In the genomic region with DNA sequence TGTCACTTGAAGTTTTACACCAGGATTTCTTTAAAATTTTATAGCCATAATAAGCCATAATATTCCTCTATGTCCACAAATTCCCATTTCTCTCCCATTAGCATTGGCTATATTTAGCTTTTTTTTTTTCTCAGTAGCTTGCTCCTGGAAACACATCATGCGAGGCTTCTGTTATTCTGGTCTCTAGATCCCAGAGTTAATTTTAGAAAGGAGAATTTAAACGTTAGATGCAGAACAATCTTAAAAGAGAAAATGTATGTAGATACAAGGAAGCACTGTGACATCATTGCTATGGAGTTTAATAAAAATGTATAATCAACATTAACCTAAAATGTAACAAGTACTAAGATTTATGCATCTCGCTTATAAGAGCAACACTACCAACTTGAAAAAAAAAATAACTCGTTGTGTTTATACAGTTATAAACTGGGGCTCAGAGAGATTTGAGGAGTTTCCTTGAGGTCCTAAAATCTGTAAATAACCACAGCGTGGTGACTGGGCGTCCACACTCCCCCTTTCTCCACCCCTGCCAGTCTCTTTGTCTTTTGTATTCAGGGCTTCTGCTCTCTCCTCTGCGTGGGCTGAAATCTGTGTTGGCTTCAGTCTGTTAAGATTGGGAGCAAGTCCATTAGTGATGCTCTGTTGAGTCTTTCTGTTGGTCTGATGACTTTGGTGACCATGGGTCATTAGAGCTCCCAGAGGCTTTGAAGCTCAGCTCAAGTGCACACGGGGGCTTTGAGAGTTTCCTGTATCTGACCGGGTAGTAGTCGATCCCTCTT, we compare ENCODE assay signal across 11 mouse cellular contexts.
DNase-seq lines count a peak whose midpoint lies in the region; ATAC-seq and TF ChIP-seq lines count a peak whose summit lies in the region.
"Had no signal": no experiment of that assay in that cellular context is flagged by ENCODE, and none has a peak within 500 bp of the region (broad histone marks: within the 10 kb centered on the region; RNA-seq: fewer than 3 reads in every experiment).

No protein-coding gene starts in this region.

- no peak overlapping the region for H3K4me3 ChIP-seq in cortical plate, adult 2 months (ENCODE audit: insufficient read depth, low read length)
- H3K4me3 ChIP-seq in hindbrain, embryonic 11.5 days (ENCODE audit: low read depth, low read length), result no peak overlapping the region
- H3K4me3 ChIP-seq in midbrain, postnatal 0 days (ENCODE audit: low read depth, low read length), result no peak overlapping the region

- TF ChIP-seq POLR2A in cortical plate, adult 2 months (IDR thresholded peaks at IDR 0.05; ENCODE audit: extremely low read depth, insufficient read depth, low read length), result no peak

- no peaks in the 10 kb centered on the region for H3K9me3 ChIP-seq in hindbrain, embryonic 11.5 days (ENCODE audit: control insufficient read depth, low read length)
- no peaks in the 10 kb centered on the region for H3K9me3 ChIP-seq in midbrain, postnatal 0 days (ENCODE audit: low read length)

- 0 out of 2 replicates have a peak overlapping the region, but pooled peaks have one; percentile 65 for H3K27ac ChIP-seq in cortical plate, adult 2 months (ENCODE audit: insufficient read depth, low read length)
- H3K27ac ChIP-seq in hindbrain, embryonic 11.5 days (ENCODE audit: low read depth, low read length), result no peak overlapping the region; the same call in 1 of the 2 replicates
- H3K27ac ChIP-seq in midbrain, postnatal 0 days (ENCODE audit: low read depth, low read length), result no peak overlapping the region

- peaks cover 7% of the 10 kb centered on the region for H3K4me1 ChIP-seq in cortical plate, adult 2 months (ENCODE audit: control insufficient read depth, insufficient read depth, low read length)
- no peaks in the 10 kb centered on the region; the same call in 1 of the 2 replicates for H3K4me1 ChIP-seq in hindbrain, embryonic 11.5 days (replicated peaks; ENCODE audit: control insufficient read depth, insufficient read depth, low read length)
- H3K4me1 ChIP-seq in midbrain, postnatal 0 days (ENCODE audit: insufficient read depth, low read length), result peaks cover 4% of the 10 kb centered on the region

- no peak overlapping the region for H3K4me2 ChIP-seq in hindbrain, embryonic 11.5 days (replicated peaks; ENCODE audit: low read depth, low read length)
- H3K4me2 ChIP-seq in midbrain, postnatal 0 days (ENCODE audit: low read depth, low read length, poor library complexity, severe bottlenecking), result no peak overlapping the region

- H3K27me3 ChIP-seq in hindbrain, embryonic 11.5 days (ENCODE audit: control insufficient read depth, insufficient read depth, low read length), result no peaks in the 10 kb centered on the region
- H3K27me3 ChIP-seq in midbrain, postnatal 0 days (ENCODE audit: insufficient read depth, low read length), result no peaks in the 10 kb centered on the region

- no peak for TF ChIP-seq CTCF in cortical plate, adult 2 months (IDR thresholded peaks at IDR 0.05; ENCODE audit: extremely low read depth, insufficient read depth, low read length)
- no peak for TF ChIP-seq CTCF in midbrain, postnatal 0 days (IDR thresholded peaks at IDR 0.05)

- DNase-seq in frontal cortex, postnatal 14 days (ENCODE audit: low spot score in 2 of 2), result no peak
- peak; percentile 50 for DNase-seq in hindbrain, embryonic 11.5 days (ENCODE audit: low spot score)
- peak; percentile 52 for DNase-seq in midbrain, postnatal 0 days (ENCODE audit: low spot score)
- DNase-seq in right cerebral cortex, adult 2 months (ENCODE audit: low spot score in 2 of 2), result no peak
- DNase-seq in cerebellum, postnatal 10 days, result no peak
- DNase-seq in adrenal gland, postnatal 36 days, result no peak
- DNase-seq: liver, postnatal 0 days; spleen, adult 18-20 months; thymus, postnatal 4 days had no signal

- no peaks in the 10 kb centered on the region for H3K36me3 ChIP-seq in hindbrain, embryonic 11.5 days (ENCODE audit: control insufficient read depth, insufficient read depth, low read length)
- H3K36me3 ChIP-seq in midbrain, postnatal 0 days (ENCODE audit: insufficient read depth, low read length), result no peaks in the 10 kb centered on the region

- peak; percentile 73 for ATAC-seq in frontal cortex, adult (ENCODE audit: low TSS enrichment)
- peak; percentile 49 for ATAC-seq in hindbrain, embryonic 11.5 days (ENCODE audit: low FRiP score)
- no peak for ATAC-seq in midbrain, postnatal 0 days (ENCODE audit: low FRiP score)
- ATAC-seq: liver, postnatal 0 days had no signal

- no peak overlapping the region for H3K9ac ChIP-seq in hindbrain, embryonic 11.5 days (ENCODE audit: low read depth, low read length)
- no peak overlapping the region for H3K9ac ChIP-seq in midbrain, postnatal 0 days (replicated peaks; ENCODE audit: low read length, poor library complexity, severe bottlenecking)
- H3K9ac ChIP-seq: liver, postnatal 0 days had no signal

- WGBS in hindbrain, embryonic 11.5 days, result 17% methylated on average over 10 of the region's 10 CpGs
- WGBS in midbrain, postnatal 0 days, result 15% methylated on average over 10 of the region's 10 CpGs

Comparison
In these comparisons a context has a peak if more than half of its experiments do, and no peak if none do; other contexts are left out.
1. DNase-seq: peak in hindbrain, embryonic 11.5 days (single experiment) and midbrain, postnatal 0 days (single experiment); none in frontal cortex, postnatal 14 days (0 of 2), right cerebral cortex, adult 2 months (0 of 2), cerebellum, postnatal 10 days (0 of 2) and adrenal gland, postnatal 36 days (0 of 2).